Mouse (Mus musculus) heart, postnatal 0 days (tissue): ENCODE results near the gene A2m. TPM values are rescaled to one million over a fixed set of nuclear protein-coding genes. Genes with fewer than 3 reads are reported as not detected.

ENCODE experiments used
- ATAC-seq: fragments of 200-750 bp; cut with Nextera tagmentation; 2 replicates; pipeline ENCODE4 v1.8.0; 2017; ENCODE audit warnings: low read depth, moderate number of reproducible peaks, moderate library complexity; ENCODE audit not compliant: insufficient read depth
- DNase-seq: peaks from one replicate; pipeline ENCODE4 v3.0.0-alpha.2; 2016; ENCODE audit warnings: low spot score
- H3K27ac ChIP-seq: fragments of 300-500 bp; sonication (generic); 2 replicates; pipeline ENCODE4 v1.5.1; 2014; ENCODE audit warnings: low read depth, mild to moderate bottlenecking
- H3K27me3 ChIP-seq: fragments of 300-500 bp; sonication (generic); 2 replicates; pipeline ENCODE4 v1.6.1; 2014; ENCODE audit warnings: low read length, mixed read lengths; ENCODE audit not compliant: control insufficient read depth, insufficient read depth
- H3K36me3 ChIP-seq: fragments of 300-500 bp; sonication (generic); replicated peaks from 2 replicates; pipeline ENCODE4 v1.6.1; 2014; ENCODE audit warnings: low read length, mixed read lengths; ENCODE audit not compliant: control insufficient read depth, insufficient read depth
- H3K4me1 ChIP-seq: fragments of 300-500 bp; sonication (generic); 2 replicates; pipeline ENCODE4 v1.6.1; 2014; ENCODE audit warnings: antibody characterized with exemption; ENCODE audit not compliant: control insufficient read depth, insufficient read depth
- H3K4me2 ChIP-seq: fragments of 300-500 bp; sonication (generic); 2 replicates; pipeline ENCODE4 v1.6.1; 2014; ENCODE audit warnings: low read depth, mild to moderate bottlenecking, low read length, moderate library complexity
- H3K4me3 ChIP-seq: fragments of 300-500 bp; sonication (generic); 2 replicates; pipeline ENCODE4 v1.5.1; 2014; ENCODE audit warnings: low read depth, low read length
- H3K9ac ChIP-seq: fragments of 300-500 bp; sonication (generic); replicated peaks from 2 replicates; pipeline ENCODE4 v1.6.1; 2014; ENCODE audit warnings: low read depth, low read length, mixed read lengths
- H3K9me3 ChIP-seq: fragments of 300-500 bp; sonication (generic); replicated peaks from 2 replicates; pipeline ENCODE4 v1.6.1; 2016; ENCODE audit warnings: low read length; ENCODE audit not compliant: control insufficient read depth
- CTCF ChIP-seq: IDR thresholded peaks from 2 replicates; pipeline ENCODE4 v1.5.1; 2016; ENCODE audit warnings: antibody characterized with exemption, control low read depth, low read depth
- EP300 ChIP-seq: IDR thresholded peaks from 2 replicates; pipeline ENCODE4 v1.6.1; 2016; ENCODE audit warnings: antibody characterized with exemption, low read depth
- WGBS: fragments of 180-500 bp; shearing (Covaris S2); extraction: QIAGEN DNeasy Blood & Tissue Kit; methylation state at CpG from one replicate; pipeline ENCODE4 v1.1.7; 2014; 5-methylcytosine and 5-hydroxymethylcytosine counted together
- polyA plus RNA-seq: library from polyadenylated mRNA; unstranded; fragments of >200 nt; fragmentation: Nextera tagmentation; extraction: Ambion mirVana; gene quantifications from 2 replicates; pipeline ENCODE4 v1.2.1, GENCODE M21; 2015
- total RNA-seq: library from RNA; depleted of rRNA; stranded (reverse); fragments of >200 nt; gene quantifications from 2 replicates; pipeline ENCODE4 v1.2.3, GENCODE M21; 2014; ENCODE audit warnings: low replicate concordance; rRNA removed

Gene A2m
- total and polyA plus RNA-seq, 2 experiments from 2014 or later: 2.4 to 6.9 TPM

GRCm38 (mm10) chr6:121622525-121622924 lies 12.7 kb upstream of the A2m start:
- no peaks in the 10 kb centered on the region for H3K36me3 ChIP-seq
- H3K4me2 ChIP-seq: no peak overlapping the region
- WGBS: 50% methylated on average over 2 of the region's 2 CpGs
- no peak for DNase-seq
- no peak overlapping the region for H3K9ac ChIP-seq
- no peaks in the 10 kb centered on the region for H3K27me3 ChIP-seq
- ATAC-seq: no peak
- TF ChIP-seq CTCF (no peak), EP300 (no peak)
- H3K4me3 ChIP-seq: no peak overlapping the region
- no peak overlapping the region for H3K27ac ChIP-seq
- H3K9me3 ChIP-seq: no peaks in the 10 kb centered on the region
- no peaks in the 10 kb centered on the region for H3K4me1 ChIP-seq

GRCm38 (mm10) chr6:121634520-121634919 lies 656 bp upstream of the A2m start:
- DNase-seq (no peak), ATAC-seq (no peak)
- Histone ChIP-seq H3K9me3 (no peaks in the 10 kb centered on the region), H3K27me3 (no peaks in the 10 kb centered on the region), H3K36me3 (no peaks in the 10 kb centered on the region), H3K4me3 (no peak overlapping the region), H3K4me2 (no peak overlapping the region), H3K9ac (no peak overlapping the region), H3K4me1 (no peaks in the 10 kb centered on the region), H3K27ac (no peak overlapping the region)
- TF ChIP-seq EP300 (no peak), CTCF (no peak)
- 70% methylated on average over 13 of the region's 13 CpGs for WGBS

DNA sequence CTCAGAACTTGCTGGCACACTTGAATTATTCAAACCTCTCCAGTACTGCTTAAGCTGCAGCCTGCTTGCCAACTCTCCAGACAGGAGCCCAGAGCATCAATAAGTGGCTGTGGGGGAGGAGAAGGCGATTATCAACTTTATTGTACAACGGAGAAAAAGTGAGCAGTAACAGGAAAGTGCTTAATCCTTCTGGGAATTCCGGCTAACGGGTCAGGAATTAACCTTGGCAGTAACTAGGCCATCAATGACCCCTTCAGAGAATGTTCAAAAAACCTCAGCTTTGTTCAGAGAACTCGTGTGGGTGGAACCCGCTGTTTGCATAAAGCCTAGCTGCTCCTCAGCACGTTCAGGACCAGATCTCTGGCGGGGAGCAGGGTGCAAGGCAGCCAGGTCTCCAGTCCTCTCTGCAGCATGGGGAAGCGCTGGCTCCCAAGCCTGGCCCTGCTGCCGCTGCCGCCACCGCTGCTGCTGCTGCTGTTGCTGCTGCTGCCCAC lies 749 bp downstream of the A2m start:
- Histone ChIP-seq H3K36me3 (no peaks in the 10 kb centered on the region), H3K4me2 (peak overlapping the region; percentile 42), H3K4me1 (no peaks in the 10 kb centered on the region), H3K27me3 (no peaks in the 10 kb centered on the region), H3K4me3 (0 out of 2 replicates have a peak overlapping the region, but pooled peaks have one; percentile 0), H3K9me3 (no peaks in the 10 kb centered on the region), H3K9ac (no peak overlapping the region), H3K27ac (no peak overlapping the region)
- ATAC-seq (no peak), DNase-seq (no peak)
- 6% methylated on average over 12 of the region's 12 CpGs for WGBS
- TF ChIP-seq CTCF (no peak), EP300 (no peak)

GRCm38 (mm10) chr6:121648499-121648898 lies 13.3 kb downstream of the A2m start:
- TF ChIP-seq EP300 (no peak), CTCF (no peak)
- no peaks in the 10 kb centered on the region for H3K36me3 ChIP-seq
- H3K9me3 ChIP-seq: no peaks in the 10 kb centered on the region
- no peaks in the 10 kb centered on the region for H3K27me3 ChIP-seq
- no peak overlapping the region for H3K4me3 ChIP-seq
- no peak overlapping the region for H3K4me2 ChIP-seq
- no peak overlapping the region for H3K9ac ChIP-seq
- no peak for ATAC-seq
- DNase-seq: no peak
- WGBS: 52% methylated on average over 11 of the region's 11 CpGs
- H3K27ac ChIP-seq: no peak overlapping the region
- H3K4me1 ChIP-seq: no peaks in the 10 kb centered on the region

Other genes starting within 250 kb of the A2m start
- not detected in 2 replicates for gene Iqsec3, start 161.7 kb upstream of the A2m start, total RNA-seq
- gene Iqsec3, start 161.7 kb upstream of the A2m start, polyA plus RNA-seq: 0.03 and 0.04 TPM in 2 replicates
- not detected in 2 replicates for gene Gm7298, start 97.6 kb downstream of the A2m start, total RNA-seq
- not detected in 2 replicates for gene Gm7298, start 97.6 kb downstream of the A2m start, polyA plus RNA-seq
- 0.53 TPM in 1 of 2 replicates, not detected in the other for gene Mug1, start 203.2 kb downstream of the A2m start, total RNA-seq
- 0.05 and 0.07 TPM in 2 replicates for gene Mug1, start 203.2 kb downstream of the A2m start, polyA plus RNA-seq